Mouse (Mus musculus): Measurements from ENCODE around the gene Snx10.

DNA sequence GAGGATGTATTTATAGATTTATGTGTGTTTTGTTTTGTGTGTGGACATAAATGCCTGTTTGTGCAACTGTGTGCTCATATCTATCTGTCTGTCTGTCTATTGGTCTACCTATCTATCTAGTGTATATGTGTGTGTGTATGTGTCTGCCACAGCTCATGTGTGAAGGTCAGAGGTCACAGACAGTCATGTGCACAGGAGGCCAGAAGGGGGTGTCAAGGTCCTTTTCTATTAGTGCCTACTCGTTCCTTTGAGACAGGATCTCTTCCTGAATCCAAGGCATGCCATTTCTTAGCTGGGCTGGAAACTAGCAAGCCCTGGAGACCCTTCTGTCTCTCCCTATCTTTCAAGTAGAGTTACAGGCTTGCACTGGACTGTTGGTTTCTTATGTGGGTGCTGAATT lies 78.6 kb downstream of the Snx10 start:
- TF ChIP-seq CTCF (IDR thresholded peaks at IDR 0.05; ENCODE audit: borderline replicate concordance, control insufficient read depth, extremely low read depth, insufficient read depth, low read length, poor library complexity) (no peak), POLR2A (IDR thresholded peaks at IDR 0.05; ENCODE audit: control insufficient read depth, extremely low read depth, insufficient read depth, low read length, poor library complexity) (no peak)

Measured in thymus, adult 2 months (tissue).